Mouse (Mus musculus): Measurements from ENCODE around the gene Bicdl1.

DNA sequence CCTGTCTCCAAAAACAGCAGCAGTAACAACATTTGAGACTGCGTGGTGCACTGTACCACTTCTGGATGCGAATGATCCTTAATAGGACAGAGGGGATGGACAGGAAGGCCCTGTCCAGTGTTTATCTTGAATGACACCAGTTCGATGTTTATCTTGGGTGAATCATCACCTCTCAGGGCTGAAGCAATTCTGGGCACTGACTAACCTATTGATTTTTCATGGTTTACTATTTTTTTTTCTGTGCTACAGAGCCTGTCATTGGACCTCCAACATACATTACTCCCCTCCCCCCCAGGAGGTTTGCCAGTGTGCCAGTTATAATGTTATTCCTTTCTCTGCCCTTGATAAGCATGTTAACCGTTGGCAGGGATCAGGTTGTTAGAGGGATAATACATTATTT lies 43.9 kb upstream of the Bicdl1 start:
- TF ChIP-seq FLI1 (IDR thresholded peaks at IDR 0.05; ENCODE audit: low read length) (no peak), GATA1 (IDR thresholded peaks at IDR 0.05; ENCODE audit: borderline replicate concordance, low read length) (no peak)

Measured in megakaryocyte, embryonic 14.5 days (primary cell).